Mouse (Mus musculus): Measurements from ENCODE around the gene Scap.
"Not testable (repeated sequence)": the region's sequence is repeated elsewhere in the genome, so short reads cannot be mapped to it uniquely, and the experiment has no call there.

Scap gene

DNA sequence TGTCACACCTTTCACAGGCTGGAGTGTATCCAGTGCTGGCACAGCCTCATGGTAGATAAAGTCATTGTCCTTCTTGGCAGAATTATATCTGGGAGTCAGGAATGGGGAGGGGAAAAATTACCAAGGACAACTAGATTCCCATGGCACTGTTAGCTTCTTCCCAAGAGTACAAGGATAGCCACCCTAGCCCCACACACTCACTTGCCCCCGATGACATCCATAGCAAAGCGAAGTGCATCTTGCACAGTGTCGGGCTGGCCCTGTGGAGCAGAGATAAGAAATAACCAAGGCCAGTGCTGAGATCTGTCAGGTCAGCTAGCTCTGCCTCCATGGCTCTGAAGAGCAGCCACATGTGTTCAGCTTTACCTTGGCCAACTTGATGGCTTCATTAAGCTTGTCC is 57.8 kb downstream of the Scap start:
- no peak for DNase-seq

DNA sequence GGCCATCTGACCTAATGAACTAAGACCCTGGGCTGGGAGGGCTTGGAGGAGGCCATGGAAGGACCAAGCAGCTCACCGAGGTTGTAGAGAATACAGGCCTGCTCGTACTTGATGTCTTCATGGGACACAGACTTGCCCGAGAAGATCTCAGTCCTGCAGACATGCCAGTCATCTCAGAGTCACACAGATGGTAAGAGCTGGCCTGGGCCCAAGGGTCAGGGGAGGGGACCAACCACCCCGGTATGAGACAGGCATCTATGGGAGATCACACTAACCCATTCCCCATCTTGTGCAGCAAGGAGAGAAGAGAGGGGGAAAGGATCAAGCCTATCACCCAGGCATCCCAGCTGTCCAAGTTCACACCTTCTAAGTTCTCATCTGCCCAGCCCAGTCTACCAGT is 60.2 kb downstream of the Scap start:
- DNase-seq: no peak

DNA sequence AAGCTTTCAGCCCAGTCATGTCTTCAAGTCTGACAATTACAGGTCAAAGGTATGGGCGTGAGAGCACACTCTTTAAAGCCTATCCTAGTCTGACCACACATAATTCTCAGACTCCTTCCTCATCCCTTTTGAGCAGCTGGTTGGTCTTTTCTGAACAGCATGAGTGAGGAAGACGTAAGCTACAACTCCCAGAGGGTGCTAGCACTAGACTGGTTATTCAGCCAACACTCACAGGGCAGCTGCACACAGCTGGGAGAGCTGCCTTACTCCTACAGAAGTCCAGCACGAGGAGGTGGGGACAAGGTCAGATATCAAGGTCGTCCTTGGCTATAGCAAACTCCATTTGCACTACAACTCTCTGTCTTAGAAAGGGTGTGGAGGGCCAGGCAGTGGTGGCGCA is 67.6 kb downstream of the Scap start:
- DNase-seq: no peak

DNA sequence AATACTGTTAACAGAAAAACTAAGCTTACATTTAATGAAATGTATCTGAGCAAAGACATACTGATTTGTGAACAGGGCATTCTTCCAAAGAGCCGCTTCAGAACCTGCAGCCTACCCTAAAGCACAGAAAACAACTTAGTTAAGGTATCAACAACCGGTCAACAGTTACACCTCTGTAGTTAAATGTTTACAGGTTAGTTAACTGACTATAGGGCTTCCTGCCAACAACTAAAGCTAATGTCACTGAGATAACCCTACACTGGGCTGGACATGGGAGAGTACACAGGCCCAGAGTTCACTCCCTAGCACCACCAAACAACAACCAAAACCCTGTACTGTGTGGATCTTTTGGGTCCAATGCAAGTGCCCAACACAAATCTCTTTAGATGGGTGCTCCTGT is 69.6 kb downstream of the Scap start:
- no peak for DNase-seq

DNA sequence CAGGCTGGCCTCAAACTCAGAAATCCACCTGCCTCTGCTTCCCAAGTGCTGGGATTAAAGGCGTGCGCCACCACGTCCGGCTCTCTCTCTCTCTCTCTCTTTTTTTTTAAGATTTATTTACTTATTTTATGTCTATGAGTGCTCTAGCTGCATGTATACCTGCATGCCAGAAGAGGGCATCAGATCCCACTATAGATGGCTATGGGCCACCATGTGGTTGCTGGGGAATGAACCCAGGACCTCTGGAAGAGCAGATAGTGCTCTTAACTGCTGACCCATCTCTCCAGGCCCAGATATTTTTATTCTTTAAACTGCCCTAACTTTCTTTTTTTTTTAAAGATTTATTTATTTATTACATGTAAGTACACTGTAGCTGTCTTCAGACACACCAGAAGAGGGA is 70.2 kb downstream of the Scap start:
- DNase-seq: not testable (repeated sequence)

DNA sequence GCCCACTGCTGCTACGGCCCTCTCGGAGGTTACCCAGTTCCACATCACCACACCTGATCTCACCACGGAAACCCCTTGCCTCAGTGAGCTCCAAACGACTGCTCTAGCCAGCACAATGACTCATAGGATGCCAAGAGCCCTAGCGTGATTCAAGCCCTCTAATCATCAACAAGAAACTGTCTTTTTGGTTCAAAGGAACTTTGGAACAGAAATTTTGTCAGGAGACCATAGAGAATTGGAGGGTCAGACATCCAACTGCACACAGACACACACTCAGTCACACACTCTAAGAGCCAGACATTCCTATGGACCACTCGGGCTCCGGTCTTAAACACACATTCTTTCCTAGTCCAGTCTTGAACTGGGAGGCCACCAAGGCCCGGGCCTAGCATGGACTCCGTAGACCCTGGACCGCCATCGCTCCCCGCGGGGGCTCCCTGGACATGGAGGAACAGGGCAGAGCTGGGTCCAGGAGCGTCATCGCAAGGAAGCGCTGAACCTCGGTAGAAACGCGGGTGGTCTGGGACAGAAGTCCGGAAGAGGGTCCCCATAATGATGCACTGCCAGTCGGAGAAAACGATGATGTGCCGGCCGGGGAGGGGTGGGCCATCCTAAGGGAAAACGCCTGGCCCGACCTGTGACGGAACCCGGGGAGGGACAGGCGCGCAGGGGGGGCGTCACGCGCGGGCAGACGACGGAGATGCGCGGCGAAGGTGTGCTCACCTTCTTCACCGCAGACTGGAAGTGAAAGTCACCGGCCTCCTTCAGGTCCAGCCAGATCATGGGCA is 74.4 kb downstream of the Scap start:
- DNase-seq: no peak

DNA sequence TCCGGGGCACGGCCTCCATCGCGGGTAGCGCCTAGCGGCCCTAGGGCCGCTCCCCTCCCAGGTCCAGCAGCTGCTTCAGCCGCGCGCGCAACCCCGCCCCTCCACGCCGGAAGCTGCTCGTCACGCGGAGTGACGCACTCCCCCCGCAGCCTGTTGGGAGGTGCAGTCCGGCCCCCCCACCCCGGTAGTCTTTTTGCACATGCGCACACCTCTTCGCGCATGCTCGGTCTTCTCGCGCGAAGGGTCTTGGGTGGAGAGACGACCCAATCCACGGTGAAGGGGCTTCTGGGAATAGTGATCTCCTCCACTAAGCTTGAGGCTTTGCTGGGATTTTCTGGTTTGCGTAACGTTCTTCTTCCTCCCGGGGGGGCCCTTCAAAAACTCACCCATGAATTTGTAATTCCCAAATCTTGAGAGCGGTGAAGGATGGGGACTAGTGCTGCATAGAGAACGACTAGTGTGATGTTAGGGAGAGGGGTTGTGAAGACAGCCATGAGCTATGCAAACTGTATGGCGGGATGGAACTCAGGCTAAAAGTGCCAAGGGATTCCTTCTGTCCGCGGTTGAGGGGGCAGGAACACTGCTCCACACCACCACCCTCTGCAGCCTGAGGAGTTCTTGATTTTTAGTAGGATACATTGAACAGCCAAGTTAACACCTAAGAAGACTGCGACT is 75.1 kb downstream of the Scap start, which contains the start of gene Ptpn23:
Gene Ptpn23 (minus strand): TSS at position 115 of the 675 bp plus-strand sequence.
- DNase-seq: peak; percentile 91 to 94

DNA sequence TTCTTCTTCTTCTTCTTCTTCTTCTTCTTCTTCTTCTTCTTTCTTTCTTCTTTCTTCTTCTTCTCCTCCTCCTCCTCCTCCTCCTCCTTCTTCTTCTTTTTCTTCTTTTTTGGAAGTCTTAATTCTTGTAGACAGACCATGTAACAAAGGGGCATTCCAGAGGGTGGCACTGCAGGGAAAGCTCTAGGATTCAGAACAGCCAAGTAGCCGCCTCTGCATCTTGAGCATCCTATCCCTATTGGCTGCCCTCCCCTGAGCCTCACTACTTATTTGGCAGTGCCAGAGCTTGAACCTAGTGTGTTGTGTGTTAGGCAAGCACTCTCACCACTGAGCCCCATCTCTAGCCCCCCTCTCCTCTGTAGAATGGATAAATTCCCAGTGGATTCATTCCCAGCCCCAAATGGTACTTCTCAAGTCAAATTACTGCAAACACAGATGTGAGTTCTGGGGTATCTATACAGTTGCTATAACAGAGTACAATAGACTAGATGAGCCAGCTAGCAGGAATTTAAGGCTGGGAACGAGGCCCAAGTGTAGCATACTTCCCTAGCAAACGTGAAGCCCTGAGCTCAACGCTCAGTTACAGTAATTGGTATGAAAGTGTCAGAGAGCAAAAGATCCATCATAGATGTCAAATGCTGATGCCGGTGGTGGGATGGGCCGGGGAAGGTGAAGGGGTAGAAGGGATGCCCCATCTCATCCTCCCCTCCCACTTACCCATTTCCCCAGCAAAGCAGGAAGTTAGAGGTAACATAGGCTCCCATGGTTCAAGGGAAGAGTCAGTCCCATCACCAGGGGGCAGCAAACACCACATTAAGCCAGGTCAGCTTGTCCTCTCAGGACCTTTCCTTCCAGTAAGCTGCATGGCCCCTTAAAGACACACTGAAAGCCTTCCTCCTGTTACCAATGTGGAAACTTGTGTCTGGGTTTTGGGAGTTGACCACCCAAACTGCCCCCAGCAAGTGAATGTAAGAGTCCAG is 78.1 kb downstream of the Scap start:
- DNase-seq: peak; percentile 82 to 85

DNA sequence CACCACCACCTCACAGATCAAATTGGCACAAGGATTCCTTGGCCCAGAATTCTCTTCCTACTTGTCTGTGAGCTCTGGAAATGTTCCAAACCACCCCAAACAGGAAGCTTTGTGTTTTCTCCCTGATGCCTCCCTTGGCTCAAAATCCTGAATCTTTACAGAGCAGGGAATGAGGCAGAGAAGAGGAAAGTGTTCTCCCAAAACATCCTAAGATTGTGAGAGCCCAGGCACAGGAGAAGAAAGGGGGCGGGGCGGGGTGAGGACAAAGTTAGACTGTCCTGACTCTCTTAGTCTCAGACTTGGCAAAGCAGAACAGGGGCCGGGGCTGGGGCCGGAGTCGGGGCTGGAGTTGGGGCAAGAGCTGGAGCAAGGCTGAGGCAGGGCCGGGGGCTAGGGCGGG is 79.8 kb downstream of the Scap start:
- no peak for DNase-seq

DNA sequence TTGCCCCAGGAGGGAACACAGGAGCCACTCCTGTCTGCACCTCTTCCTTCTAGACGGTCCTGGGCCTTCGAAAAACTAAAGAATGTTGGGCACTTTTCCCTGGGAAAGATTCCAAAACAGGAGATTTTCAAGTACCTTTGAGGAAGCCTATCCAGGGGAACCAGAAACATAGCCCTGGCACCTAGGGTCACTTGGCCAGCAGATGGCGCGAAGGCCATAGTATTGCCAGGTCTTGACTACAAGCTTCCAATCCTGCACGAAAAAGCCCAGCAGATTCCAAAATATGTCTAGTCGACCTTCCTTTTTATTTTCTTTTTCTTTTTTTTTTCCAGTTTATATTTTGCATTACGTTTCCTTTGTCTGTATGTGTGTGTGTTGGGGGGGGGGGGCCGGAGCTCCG is 80.7 kb downstream of the Scap start:
- DNase-seq: no peak

DNA sequence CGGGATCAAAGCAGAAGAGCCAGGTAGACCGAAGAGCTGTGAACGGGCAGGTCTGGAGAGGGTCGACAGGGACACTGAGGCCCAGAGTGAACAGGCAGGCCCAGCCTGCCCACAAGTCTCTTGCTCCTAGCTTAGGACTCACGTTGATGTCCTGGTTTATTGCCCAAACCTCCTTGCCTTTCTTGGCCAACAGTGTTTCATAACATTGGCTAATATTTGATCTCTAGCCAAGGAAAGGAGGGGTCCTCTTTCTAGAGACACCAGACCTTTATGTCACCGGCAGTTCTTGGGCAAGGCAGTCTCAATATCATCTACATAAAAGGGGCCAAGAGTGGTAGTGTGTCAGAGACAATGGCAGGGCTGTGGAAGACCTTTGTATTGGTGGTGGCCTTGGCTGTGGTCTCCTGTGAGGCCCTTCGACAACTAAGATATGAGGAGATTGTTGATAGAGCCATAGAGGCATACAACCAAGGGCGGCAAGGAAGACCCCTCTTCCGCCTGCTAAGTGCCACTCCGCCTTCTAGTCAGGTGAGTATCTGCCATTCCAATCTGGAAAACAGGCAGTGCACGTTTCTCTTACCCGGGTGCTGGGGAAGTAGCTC is 86.5 kb downstream of the Scap start, which contains the start of gene Ngp:
Gene Ngp (plus strand): TSS at position 237 of the 602 bp plus-strand sequence.
- no peak for DNase-seq

DNA sequence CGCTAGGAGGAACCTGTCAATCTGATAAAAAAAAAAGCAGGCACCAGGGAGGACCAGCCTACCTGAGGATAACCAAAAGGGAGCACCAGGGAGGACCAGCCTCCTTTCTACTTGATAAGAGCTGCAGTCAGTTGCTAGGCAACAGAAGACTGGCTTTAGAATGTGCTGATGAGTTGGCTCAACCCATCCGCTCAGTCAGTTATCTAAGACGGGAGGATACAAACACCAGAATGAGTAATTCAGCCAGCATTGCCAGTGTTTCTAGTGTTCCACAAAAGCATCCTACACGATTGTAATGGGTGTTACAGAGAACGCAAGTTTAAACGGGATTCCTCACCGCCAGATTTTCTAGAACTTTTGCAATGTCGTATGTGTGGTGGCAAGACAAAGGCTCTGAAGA is 98.2 kb downstream of the Scap start:
- DNase-seq: no peak

DNA sequence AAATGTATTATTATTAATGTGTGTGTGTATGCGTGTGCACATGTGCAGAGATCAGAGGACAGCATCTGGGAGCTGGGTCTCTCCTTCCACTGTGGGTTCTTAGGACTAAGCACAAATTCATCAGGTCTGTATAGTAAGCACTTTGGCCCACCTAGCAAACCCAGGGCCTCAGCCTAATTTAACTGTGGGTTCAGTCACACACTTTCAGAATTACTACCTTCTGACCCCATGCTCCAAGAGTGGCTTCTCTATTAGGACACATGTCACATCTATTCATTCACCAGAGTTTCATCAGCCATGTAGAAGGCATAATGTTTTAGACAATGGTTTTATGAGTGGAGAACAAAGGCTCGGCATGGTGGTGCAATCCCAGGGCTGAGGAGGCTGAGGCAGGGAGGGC is 100.0 kb downstream of the Scap start:
- no peak for DNase-seq

Data from thymus, postnatal 36 days (tissue).